Mouse (Mus musculus): ENCODE measurements around the gene Nol8. TPM values are rescaled to one million over a fixed set of nuclear protein-coding genes. Genes with fewer than 3 reads are reported as not detected.

The Nol8 gene
- polyA plus RNA-seq, 1 experiment = 12.9 TPM

DNA sequence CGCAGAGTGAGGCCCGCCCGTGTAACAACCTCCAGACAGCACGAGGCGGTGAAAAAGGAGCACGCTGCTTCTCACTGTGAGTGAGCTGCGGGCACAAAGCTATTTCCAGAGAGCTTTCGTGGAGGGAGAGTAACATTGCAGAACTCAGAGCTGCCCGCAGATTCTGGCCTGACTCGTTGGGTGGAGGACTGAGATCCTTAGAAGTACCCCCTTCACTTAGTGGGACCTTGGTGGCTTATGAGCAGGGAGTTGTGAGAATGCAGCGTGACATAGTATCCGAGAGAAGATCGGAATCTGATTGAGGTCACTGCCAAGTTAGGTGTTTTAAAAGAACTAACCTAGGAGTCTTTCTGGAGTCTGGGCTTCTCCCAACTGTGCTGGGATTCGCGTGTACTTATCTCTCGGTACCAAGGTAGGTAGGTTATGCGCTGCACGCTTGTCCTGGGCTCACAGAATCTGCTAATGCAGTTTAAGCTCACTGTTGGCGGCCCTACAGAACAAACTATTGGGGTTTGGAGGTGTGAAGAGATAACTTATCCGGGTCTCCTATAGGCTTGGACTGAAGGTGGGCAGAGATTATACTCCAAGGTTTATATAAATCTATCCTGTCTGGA lies 29.5 kb downstream of the Nol8 start:
- peak in 1 of 2 experiments; percentile 6 for DNase-seq (ENCODE audit: extremely low spot score in 1 of 2, low spot score in 1 of 2)

DNA sequence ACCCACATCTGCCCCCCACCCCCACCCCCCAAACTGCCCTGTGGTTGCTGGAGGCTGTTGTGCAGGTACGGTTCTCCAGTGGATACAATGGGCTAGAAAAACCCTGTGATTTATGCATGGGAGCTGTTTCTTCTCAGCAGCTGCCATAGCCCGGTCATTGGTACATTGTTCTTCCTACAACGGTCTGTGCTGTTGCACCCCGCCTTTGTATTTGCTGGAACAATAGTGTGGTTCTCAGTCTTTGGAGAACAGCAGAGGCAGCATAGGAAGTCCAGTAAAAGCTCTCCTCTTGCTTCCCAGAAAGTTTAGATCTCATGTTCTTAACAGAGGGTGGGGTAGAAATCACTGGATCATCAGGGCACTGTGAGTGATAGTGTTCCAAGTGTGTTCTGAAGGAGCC lies 31.4 kb downstream of the Nol8 start:
- no peak for DNase-seq (ENCODE audit: extremely low spot score in 1 of 2, low spot score in 1 of 2)

- DNase-seq (ENCODE audit: extremely low spot score in 1 of 2, low spot score in 1 of 2) = no peak
These were observed 38.2 kb downstream of the Nol8 start for GRCm38 (mm10) chr13:49691056-49691455.

DNA sequence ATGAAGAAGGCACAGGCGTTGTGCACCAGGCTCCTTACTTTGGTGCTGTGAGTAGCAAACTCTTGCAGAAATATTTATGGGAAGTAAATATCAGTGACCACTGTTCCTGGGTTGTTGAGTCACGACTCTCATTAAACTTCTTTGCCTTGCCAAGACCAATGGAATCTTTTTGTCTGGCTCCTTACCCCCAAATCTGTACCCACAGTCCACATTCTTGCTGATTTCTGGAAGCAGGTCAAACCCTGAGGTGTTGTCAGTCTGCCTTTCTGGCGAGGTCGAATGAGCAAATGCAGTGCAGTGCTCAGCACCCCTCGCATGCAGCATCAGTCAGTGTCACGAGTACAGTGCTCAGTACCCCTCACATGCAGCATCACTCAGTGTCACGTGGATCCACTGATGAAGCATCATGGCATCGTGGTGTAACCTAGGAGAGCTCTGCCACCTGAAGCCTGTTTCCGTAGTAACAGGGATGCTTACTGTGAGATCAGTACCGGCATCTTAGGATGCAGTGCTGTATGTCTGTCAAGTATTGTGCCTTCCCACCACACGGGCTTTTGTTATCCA lies 50.4 kb downstream of the Nol8 start:
- no peak for DNase-seq (ENCODE audit: extremely low spot score in 1 of 2, low spot score in 1 of 2)

DNA sequence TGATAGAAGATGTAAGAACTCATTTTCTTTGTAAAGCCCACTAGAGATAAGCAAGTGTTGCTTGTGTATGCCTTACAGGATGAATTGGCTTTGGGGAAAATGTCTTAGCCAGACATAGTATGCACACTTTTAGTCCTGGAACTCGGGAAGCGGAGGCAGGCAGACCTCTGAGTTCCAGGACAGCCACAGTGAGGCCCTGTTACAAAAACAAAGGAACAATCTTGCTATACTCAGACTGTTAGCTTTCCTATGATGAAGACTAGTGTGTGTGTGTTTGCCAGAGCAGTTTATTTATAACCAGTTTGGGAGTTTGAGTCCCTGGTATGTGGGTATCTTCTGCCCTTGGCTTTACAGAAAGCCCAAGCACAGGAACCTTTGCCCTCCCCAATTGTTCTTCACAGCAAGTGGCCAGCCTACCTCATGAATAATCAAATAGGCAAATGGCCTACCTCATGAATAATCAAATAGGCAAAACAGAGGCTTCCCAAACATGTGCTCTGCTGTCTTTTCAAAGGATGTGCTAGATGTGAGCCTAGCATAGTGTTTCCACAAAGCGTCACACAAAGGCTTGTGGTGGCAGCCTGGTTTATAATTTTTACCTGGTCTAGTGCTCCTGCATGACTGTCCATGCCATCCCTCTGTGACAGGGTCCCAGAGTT lies 53.3 kb downstream of the Nol8 start:
- no peak for DNase-seq (ENCODE audit: extremely low spot score in 1 of 2, low spot score in 1 of 2)

- DNase-seq (ENCODE audit: extremely low spot score in 1 of 2, low spot score in 1 of 2) = no peak
These were observed 55.4 kb downstream of the Nol8 start for GRCm38 (mm10) chr13:49708311-49708710.

DNA sequence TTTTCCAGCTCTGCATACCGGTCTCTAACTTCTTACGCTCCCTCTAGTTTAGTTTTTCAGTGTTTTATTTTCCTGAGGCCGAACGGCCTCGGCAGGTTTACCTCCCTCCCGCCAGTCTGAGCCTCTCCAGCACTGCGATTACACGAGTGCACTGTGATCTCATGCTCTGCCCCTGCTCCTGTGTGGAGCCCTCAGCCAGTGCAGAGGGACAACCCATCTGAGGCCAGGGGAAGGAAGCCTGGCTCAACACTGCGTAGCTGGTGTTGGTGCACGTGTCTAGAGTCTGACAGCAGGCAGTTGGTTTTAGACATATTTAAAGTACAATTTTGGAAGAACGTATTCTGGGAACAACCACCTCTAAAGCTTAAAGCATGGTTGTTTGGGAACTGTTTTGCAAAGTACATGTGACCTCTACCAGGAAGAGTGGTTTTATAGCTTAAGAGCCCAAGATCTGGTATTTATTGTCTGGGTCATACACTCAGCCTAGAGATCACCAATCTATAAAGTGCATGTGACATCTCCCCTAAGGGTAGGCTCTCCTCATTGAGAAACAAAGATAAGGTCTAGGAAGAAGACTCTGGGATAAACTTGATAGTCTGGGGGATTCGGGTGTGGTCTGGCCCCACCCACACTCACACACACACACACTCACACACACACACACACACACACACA lies 59.3 kb downstream of the Nol8 start:
- no peak for DNase-seq (ENCODE audit: extremely low spot score in 1 of 2, low spot score in 1 of 2)

DNA sequence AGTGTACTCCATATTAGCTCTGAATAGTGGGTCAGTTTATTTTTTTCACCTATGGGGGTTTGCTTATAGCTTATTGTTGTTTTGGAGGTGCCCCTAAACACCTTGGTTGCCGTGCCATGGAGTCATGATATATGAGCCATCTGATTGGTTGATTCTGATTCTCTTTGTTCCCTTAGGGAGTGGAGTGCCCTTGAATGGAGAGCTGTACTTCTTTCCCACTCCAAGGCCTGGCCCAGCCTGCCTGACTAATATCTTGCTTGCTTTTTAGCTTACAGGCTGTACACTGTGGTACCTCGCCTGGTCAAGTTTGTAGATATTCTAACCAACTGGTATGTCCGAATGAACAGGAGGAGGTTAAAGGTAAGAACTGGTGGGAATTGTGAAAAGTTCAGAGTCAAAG lies 66.4 kb downstream of the Nol8 start:
- no peak for DNase-seq (ENCODE audit: extremely low spot score in 1 of 2, low spot score in 1 of 2)

Other genes with a start within 250 kb of the Nol8 start
- gene Ippk, start 231.8 kb upstream of the Nol8 start, polyA plus RNA-seq (2012; rRNA removed) = 11.5 and 11.6 TPM in 2 replicates
- gene Tes3-ps, start 159.8 kb upstream of the Nol8 start, polyA plus RNA-seq (2012; rRNA removed) = 0.40 and 0.44 TPM in 2 replicates
- gene Ecm2, start 148.3 kb upstream of the Nol8 start, polyA plus RNA-seq (2012; rRNA removed) = 3.0 and 3.6 TPM in 2 replicates
- 1.0 and 2.0 TPM in 2 replicates for gene Aspn, start 108.6 kb upstream of the Nol8 start, polyA plus RNA-seq (2012; rRNA removed)
- 1.3 and 2.0 TPM in 2 replicates for gene Omd, start 70.6 kb upstream of the Nol8 start, polyA plus RNA-seq (2012; rRNA removed)
- gene Ogn, start 45.0 kb upstream of the Nol8 start, polyA plus RNA-seq (2012; rRNA removed) = 5.5 and 10.3 TPM in 2 replicates
- 0.76 and 1.5 TPM in 2 replicates for gene Cenpp, start 293 bp upstream of the Nol8 start, polyA plus RNA-seq (2012; rRNA removed)
- gene Iars, start 29.0 kb downstream of the Nol8 start, polyA plus RNA-seq (2012; rRNA removed) = 34.7 and 37.3 TPM in 2 replicates
- not detected in 2 replicates for gene Gm30302, start 145.9 kb downstream of the Nol8 start, polyA plus RNA-seq (2012; rRNA removed)

All from frontal cortex, adult 2 months (tissue).